Mouse (Mus musculus): ENCODE data around the gene Tas2r102.

The Tas2r102 gene

GRCm38 (mm10) chr6:132761831-132762230, at the start of gene Tas2r102:
TSS of gene Tas2r102 (plus strand) at chr6:132762131.
- DNase-seq (ENCODE audit: low read depth) = no peak

DNA sequence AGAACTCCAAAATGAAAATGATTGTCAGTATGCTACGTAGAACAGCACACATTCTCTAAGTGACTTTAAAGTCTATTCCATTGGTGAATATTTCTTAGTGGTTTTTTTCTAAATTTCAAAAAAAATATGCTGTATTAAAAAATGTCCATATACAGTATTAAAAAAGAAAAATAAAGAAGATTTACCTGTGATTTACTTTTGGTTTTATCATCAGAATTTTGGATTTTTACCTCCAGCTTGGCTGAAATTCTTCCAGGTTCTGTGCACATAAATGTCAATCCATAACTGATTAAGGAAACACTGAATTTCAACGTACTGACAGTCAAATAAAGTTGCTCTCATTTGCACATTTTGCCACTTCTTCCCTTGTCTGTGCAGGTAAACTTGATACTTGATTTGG, 24.0 kb upstream of the Tas2r102 start, which contains the start of gene Tas2r115:
Gene Tas2r115 (minus strand): TSS at position 101 of the 400 bp plus-strand sequence.
- DNase-seq (ENCODE audit: low read depth) = no peak

GRCm38 (mm10) chr6:132750206-132750605, 11.7 kb upstream of the Tas2r102 start:
- no peak for DNase-seq (ENCODE audit: low read depth)

- no peak for DNase-seq (ENCODE audit: low read depth)
Measured at GRCm38 (mm10) chr6:132754430-132754829, 7.5 kb upstream of the Tas2r102 start, which contains the start of gene Tas2r124. TSS of gene Tas2r124 (plus strand) at chr6:132754730.

DNA sequence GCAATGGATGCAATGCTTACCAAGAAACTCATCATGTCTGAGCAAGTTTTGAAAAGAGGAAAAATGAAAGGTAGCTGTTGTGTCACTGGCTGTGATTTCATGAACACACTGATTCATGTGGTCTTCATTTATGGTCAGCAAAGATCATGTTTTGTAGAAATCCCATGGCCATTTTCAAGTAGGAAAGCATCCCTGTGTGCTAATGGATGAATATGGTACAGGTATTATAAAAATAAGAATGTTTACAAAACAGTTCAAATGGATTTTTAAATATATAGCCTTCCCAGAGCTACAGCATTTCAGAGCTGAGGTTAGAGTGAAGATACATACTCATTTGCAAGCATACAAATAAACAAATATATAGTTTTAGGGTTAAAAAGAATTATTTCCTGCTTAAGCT, 16.1 kb downstream of the Tas2r102 start, which contains the start of gene Tas2r136:
Gene Tas2r136 (minus strand): TSS at position 101 of the 400 bp plus-strand sequence.
- DNase-seq (ENCODE audit: low read depth) = no peak

- DNase-seq (ENCODE audit: low read depth) = no peak
Measured at GRCm38 (mm10) chr6:132795393-132795792, 33.5 kb downstream of the Tas2r102 start.

- DNase-seq (ENCODE audit: low read depth) = no peak
Measured at GRCm38 (mm10) chr6:132802518-132802917, 40.6 kb downstream of the Tas2r102 start, which contains the start of gene Tas2r117. TSS of gene Tas2r117 (plus strand) at chr6:132802818.

Data from c-Kit-positive CD71-positive TER-119-negative erythroid progenitor cells, embryonic 14.5 days (primary cell).